Mouse (Mus musculus) right cerebral cortex, postnatal 10 days (tissue): ENCODE measurements at regions not wholly inside any gene's neighbourhood (a gene's known extent, or its start where the extent isn't known, plus 50 kb on each side); places are given as distances from the start of the nearest gene placed in this dataset.
"Not testable (repeated sequence)": the region's sequence is repeated elsewhere in the genome, so short reads cannot be mapped to it uniquely, and the experiment has no call there.

Experiments
- DNase-seq, 2 experiments: peaks; one replicate each; pipeline ENCODE4 v3.0.0; 2021; ENCODE audit warnings: low spot score in 2 of 2

DNA sequence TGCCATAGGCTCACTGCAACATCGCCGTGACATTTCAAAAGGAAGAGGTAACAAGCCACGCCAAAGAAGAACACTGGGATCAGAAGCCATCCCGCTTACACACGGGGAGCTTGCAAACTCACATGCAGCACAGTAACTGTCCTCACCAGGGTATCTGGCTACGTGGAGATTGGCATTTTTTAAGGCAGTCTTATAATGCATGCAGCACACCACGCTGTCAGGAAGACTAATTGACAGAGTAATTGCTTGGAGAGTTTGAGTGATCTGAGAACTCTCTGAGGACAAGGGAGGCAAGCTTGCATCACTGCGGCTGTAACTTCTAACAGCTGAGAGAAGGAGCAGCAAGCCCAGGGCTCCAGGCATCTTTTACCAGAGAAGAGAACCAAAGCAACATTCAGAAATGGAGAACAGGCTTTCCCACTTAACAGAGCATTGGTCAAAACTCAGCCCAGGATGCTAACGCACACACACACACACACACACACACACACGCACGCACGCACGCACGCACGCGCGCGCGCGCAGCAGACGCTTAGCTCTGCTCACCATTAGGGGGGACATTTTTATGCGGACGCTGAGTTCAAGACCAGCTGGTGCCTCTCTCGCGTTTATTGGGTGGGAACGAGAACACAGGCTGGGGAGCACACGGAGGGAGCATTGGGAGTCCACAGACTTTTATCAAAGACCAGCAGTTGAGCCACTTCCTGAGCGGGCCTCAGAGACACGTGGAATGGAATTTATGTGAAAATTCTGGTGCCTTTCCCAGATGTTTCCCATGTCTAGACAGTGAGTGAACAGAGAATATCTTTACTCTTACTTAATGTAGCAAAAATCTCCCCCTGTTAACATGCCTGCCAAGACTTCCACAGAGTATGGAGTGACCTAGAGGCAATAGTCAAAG lies 66.6 kb downstream of the 1700129C05Rik start:
- DNase-seq = no peak

GRCm38 (mm10) chr14:59072323-59073039 lies 70.2 kb downstream of the 1700129C05Rik start:
- no peak for DNase-seq

- DNase-seq = no peak
Measured at GRCm38 (mm10) chr14:59070056-59070455, 72.6 kb downstream of the 1700129C05Rik start.

- no peak for DNase-seq
Measured at GRCm38 (mm10) chr14:59066456-59067220, 76.1 kb downstream of the 1700129C05Rik start.

- no peak for DNase-seq
Measured at GRCm38 (mm10) chr14:59063221-59063620, 79.5 kb downstream of the 1700129C05Rik start.

DNA sequence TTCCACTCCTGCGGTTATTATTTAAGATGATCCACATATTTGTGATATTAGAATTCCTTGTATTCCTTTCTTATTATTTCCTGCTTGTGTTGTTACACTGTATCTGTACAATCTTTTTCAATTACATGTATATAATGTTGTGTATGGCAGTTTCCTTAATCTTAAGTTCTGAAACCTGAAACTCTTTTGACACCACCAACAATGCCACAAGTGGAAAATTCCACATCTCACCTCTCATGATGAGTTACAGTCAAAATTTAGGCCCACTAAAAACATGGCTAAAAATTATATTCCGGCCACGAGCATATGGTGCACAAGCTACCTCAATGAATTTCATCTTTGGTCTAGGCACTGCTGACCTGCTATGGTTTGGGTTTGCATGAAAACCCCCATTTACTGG lies 85.9 kb downstream of the 1700129C05Rik start:
- DNase-seq = no peak

- no peak for DNase-seq
Measured at GRCm38 (mm10) chr14:59055283-59055682, 87.4 kb downstream of the 1700129C05Rik start.

- no peak for DNase-seq
Measured at GRCm38 (mm10) chr14:59052421-59052820, 90.3 kb downstream of the 1700129C05Rik start.

GRCm38 (mm10) chr14:59051478-59051879 lies 91.2 kb downstream of the 1700129C05Rik start:
- no peak for DNase-seq

- no peak for DNase-seq
Measured at GRCm38 (mm10) chr14:59045687-59046086, 97.0 kb downstream of the 1700129C05Rik start.

DNA sequence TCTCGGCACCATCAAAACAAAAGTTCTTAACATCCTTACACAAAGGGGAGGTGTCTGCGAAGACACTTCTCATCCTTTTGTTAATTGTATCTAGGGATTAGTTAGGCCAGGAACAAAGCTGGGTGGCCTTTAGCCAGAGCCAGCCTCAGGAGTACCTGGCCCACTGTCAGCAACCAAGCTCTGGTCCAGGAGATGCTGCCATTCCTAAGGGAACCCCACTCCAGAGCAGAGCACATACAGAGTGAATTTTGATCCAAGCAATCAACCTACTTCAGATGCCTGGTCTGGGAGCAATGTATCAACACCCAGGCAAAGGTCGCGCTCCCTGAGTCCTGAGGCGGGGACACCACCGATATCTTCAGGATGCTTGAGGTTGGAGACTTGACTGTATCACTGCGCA lies 97.5 kb downstream of the 1700129C05Rik start:
- DNase-seq = no peak

DNA sequence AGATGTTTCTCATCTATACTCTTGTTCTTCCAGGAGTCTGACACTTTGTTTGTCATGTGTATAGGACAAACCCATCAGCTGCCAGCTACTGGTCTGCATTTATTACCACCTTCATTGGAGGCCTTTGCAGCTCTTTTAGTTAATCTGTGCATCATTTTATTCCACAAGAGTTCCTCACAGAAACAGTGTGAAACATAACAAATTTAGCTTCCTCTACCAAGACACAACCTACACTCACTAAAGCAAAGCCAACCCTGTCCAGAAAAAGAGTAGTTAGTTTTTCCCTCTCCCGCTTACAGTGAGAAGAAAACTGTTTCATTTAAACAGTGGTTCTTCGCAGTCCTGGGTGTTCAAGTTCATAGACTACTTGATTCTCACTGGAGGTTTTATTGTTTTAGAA lies 100.5 kb downstream of the 1700129C05Rik start:
- no peak for DNase-seq

GRCm38 (mm10) chr14:59025757-59026156 lies 116.9 kb downstream of the 1700129C05Rik start:
- not testable (repeated sequence) for DNase-seq

GRCm38 (mm10) chr14:59009534-59009933 lies 133.2 kb downstream of the 1700129C05Rik start:
- no peak for DNase-seq

GRCm38 (mm10) chr14:58999106-58999778 lies 143.5 kb downstream of the 1700129C05Rik start:
- DNase-seq = peak in 1 of 2 experiments; percentile 25

- no peak for DNase-seq
Measured at GRCm38 (mm10) chr14:58994994-58995393, 147.7 kb downstream of the 1700129C05Rik start.

DNA sequence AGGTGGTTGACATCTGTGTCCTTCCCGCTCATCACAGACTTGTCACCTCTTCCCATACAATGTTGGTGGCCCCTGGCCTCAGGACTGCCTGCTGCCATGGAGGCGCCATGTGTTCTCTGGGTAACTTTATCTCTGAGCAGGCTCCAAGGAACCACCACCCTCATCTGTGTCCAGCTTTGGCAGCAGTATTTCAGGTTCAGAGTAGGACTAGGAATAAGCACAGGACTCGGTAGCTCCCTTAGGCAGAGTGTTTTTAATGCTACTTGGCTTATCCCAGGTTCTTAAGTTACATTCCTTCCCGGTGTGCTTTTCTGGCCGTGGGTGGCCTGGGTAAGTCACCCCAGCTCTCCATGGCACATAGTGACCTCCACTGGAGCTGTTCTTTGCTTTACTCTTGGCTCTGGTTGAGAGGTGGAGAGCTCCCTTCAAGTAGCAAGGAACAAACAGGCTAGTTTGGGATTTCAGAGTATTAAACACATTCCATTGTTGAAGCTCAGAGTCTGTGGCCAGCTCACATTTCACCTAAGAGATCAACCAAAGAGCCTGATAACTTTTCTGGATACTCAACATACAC lies 153.0 kb downstream of the 1700129C05Rik start:
- DNase-seq = no peak

DNA sequence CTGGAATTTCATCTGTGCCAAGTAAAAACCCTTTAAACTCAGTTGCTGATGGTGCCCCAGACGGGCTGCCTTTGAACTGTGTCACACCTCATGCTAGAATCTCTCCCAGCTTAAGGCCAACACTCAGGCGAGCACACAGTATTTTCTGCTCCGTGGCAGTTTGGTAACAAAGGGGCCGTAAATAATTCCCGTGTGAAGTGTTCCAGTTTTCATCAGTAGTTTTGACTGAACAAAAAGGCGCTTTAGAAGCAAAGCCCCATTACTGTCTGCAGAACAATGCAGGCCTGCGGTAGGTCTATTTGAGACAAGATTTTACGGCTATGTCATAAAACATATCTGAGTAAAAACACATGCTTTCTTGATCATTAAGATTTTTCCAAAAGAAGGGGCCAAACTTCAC lies 155.0 kb downstream of the 1700129C05Rik start:
- DNase-seq = no peak

DNA sequence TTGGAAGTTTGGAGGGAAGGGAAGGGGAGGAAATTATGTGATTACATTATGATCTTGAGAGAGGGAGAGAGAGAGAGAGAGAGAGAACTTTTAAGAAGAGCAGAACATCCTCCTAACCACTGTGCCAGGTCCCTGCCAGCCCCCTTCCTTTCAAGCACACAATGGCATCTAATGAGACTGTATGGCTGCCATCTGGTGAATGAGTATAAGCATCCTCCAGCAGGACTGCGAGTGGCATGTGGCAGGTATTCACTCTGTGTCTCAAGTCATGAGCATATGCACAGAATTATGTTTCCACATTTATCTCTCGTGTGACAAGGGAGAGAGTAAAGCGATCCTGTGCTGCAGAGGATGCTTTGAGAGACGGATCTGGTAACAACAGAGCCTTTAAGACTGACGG lies 156.9 kb downstream of the 1700129C05Rik start:
- DNase-seq = peak in 1 of 2 experiments; percentile 20

DNA sequence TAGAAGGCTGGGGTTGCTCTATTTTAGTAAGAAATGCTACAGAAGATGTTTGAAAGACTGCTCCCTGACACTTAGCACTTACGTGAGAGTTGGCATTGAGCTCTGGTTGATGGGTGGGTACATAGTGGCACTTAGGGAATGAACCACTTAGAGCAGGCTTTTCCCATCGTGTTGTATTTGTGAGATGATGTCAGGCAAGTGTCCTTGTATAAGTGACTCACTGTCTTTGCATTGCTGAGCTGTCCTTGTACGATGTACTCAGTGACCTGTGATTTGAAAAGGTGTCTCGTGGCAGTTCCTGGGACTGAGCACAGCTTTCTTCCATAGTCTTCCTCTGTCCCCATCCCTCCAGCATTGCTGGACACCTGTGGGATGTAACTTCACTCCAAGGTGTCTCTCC lies 165.9 kb downstream of the 1700129C05Rik start:
- DNase-seq = no peak

DNA sequence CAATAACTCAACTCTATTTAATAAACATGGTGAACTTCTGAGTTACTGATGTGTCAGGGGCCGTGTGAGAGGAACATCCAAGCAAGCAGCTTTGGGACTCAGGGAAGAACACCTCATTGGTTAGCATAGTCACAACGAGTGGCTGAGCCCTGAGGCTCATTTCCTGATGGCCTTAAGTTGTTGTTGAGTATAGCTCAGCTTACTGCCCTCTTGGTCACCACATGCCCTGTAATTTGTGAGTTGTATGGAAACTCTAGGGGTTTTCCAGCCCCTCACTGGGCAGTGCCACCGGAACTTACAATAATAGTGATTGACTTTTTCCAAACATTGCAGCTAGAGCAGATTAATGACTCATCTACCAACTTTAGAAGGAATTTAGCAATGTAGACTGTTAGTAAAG lies 173.4 kb downstream of the 1700129C05Rik start:
- DNase-seq = no peak
